Mouse (Mus musculus): ENCODE data around the gene Nkapd1.
"Not testable (repeated sequence)": the region's sequence is repeated elsewhere in the genome, so short reads cannot be mapped to it uniquely, and the experiment has no call there.

Nkapd1 gene

GRCm38 (mm10) chr9:50616766-50617603, at the start of gene Nkapd1, which contains the start of gene Pih1d2:
Gene Nkapd1 (minus strand): TSS chr9:50617464.
Gene Pih1d2 (plus strand): TSS chr9:50617321.
- DNase-seq (ENCODE audit: low spot score in 2 of 2), result peak; percentile 88 to 90

- DNase-seq (ENCODE audit: low spot score in 2 of 2), result no peak
Measured at GRCm38 (mm10) chr9:50666442-50666841, 49.2 kb upstream of the Nkapd1 start.

GRCm38 (mm10) chr9:50664826-50665225, 47.6 kb upstream of the Nkapd1 start:
- DNase-seq (ENCODE audit: low spot score in 2 of 2), result no peak

GRCm38 (mm10) chr9:50660431-50660830, 43.2 kb upstream of the Nkapd1 start:
- DNase-seq (ENCODE audit: low spot score in 2 of 2), result peak in 1 of 2 experiments; percentile 35

GRCm38 (mm10) chr9:50659392-50660217, 42.3 kb upstream of the Nkapd1 start, which contains the start of gene Dlat:
Gene Dlat (minus strand): TSS chr9:50659780.
- DNase-seq (ENCODE audit: low spot score in 2 of 2), result peak; percentile 81 to 87

- DNase-seq (ENCODE audit: low spot score in 2 of 2), result no peak
Measured at GRCm38 (mm10) chr9:50658941-50659388, 41.7 kb upstream of the Nkapd1 start.

- DNase-seq (ENCODE audit: low spot score in 2 of 2), result peak in 1 of 2 experiments; percentile 8
Measured at GRCm38 (mm10) chr9:50658391-50658790, 41.1 kb upstream of the Nkapd1 start.

GRCm38 (mm10) chr9:50650503-50650902, 33.2 kb upstream of the Nkapd1 start:
- peak in 1 of 2 experiments; percentile 25 for DNase-seq (ENCODE audit: low spot score in 2 of 2)

GRCm38 (mm10) chr9:50646826-50647370, 29.6 kb upstream of the Nkapd1 start:
- DNase-seq (ENCODE audit: low spot score in 2 of 2), result no peak

GRCm38 (mm10) chr9:50634270-50634669, 17.0 kb upstream of the Nkapd1 start:
- DNase-seq (ENCODE audit: low spot score in 2 of 2), result no peak

GRCm38 (mm10) chr9:50633059-50633458, 15.8 kb upstream of the Nkapd1 start:
- DNase-seq (ENCODE audit: low spot score in 2 of 2), result peak in 1 of 2 experiments; percentile 32

GRCm38 (mm10) chr9:50632016-50632688, 14.9 kb upstream of the Nkapd1 start:
- DNase-seq (ENCODE audit: low spot score in 2 of 2), result no peak

GRCm38 (mm10) chr9:50630903-50631302, 13.6 kb upstream of the Nkapd1 start:
- not testable (repeated sequence) for DNase-seq (ENCODE audit: low spot score in 2 of 2)

GRCm38 (mm10) chr9:50617794-50618330, 598 bp upstream of the Nkapd1 start:
- DNase-seq (ENCODE audit: low spot score in 2 of 2), result no peak

- no peak for DNase-seq (ENCODE audit: low spot score in 2 of 2)
Measured at GRCm38 (mm10) chr9:50616161-50616560, 1.1 kb downstream of the Nkapd1 start.

- DNase-seq (ENCODE audit: low spot score in 2 of 2), result no peak
Measured at GRCm38 (mm10) chr9:50612115-50612514, 5.1 kb downstream of the Nkapd1 start.

- no peak for DNase-seq (ENCODE audit: low spot score in 2 of 2)
Measured at GRCm38 (mm10) chr9:50604338-50604737, 12.9 kb downstream of the Nkapd1 start.

GRCm38 (mm10) chr9:50603998-50604324, 13.3 kb downstream of the Nkapd1 start:
- no peak for DNase-seq (ENCODE audit: low spot score in 2 of 2)

GRCm38 (mm10) chr9:50603189-50603997, 13.9 kb downstream of the Nkapd1 start, which contains the start of the genes Sdhd and Timm8b:
Gene Sdhd (minus strand): TSS chr9:50603812.
Gene Timm8b (plus strand): TSS chr9:50603910.
- peak; percentile 86 to 94 for DNase-seq (ENCODE audit: low spot score in 2 of 2)
